Mouse (Mus musculus) hindbrain, embryonic 12.5 days (tissue): ENCODE data around the gene Col4a2. TPM values are rescaled to one million over a fixed set of nuclear protein-coding genes. Genes with fewer than 3 reads are reported as not detected.
"Not testable (repeated sequence)": the region's sequence is repeated elsewhere in the genome, so short reads cannot be mapped to it uniquely, and the experiment has no call there.

Experiments
- ATAC-seq: fragments of 200-750 bp; cut with Nextera tagmentation; 2 replicates; pipeline ENCODE4 v1.8.0; 2017; ENCODE audit warnings: moderate TSS enrichment; ENCODE audit not compliant: low FRiP score
- H3K27ac ChIP-seq: fragments of 300-500 bp; sonication (generic); 2 replicates; pipeline ENCODE4 v1.5.1; 2016; ENCODE audit warnings: mild to moderate bottlenecking
- H3K27me3 ChIP-seq: fragments of 300-500 bp; sonication (generic); 2 replicates; pipeline ENCODE4 v1.6.1; 2016; ENCODE audit warnings: mild to moderate bottlenecking
- H3K36me3 ChIP-seq: fragments of 300-500 bp; sonication (generic); 2 replicates; pipeline ENCODE4 v1.6.1; 2016; ENCODE audit warnings: mild to moderate bottlenecking
- H3K4me1 ChIP-seq: fragments of 300-500 bp; sonication (generic); 2 replicates; pipeline ENCODE4 v1.6.1; 2016
- H3K4me2 ChIP-seq: fragments of 300-500 bp; sonication (generic); replicated peaks from 2 replicates; pipeline ENCODE4 v1.6.1; 2016; ENCODE audit warnings: mild to moderate bottlenecking
- H3K4me3 ChIP-seq: fragments of 300-500 bp; sonication (generic); 2 replicates; pipeline ENCODE4 v1.5.1; 2016; ENCODE audit warnings: mild to moderate bottlenecking
- H3K9ac ChIP-seq: fragments of 300-500 bp; sonication (generic); 2 replicates; pipeline ENCODE4 v1.6.1; 2016; ENCODE audit warnings: mild to moderate bottlenecking, moderate library complexity
- H3K9me3 ChIP-seq: fragments of 300-500 bp; sonication (generic); replicated peaks from 2 replicates; pipeline ENCODE4 v1.6.1; 2016; ENCODE audit warnings: mild to moderate bottlenecking
- WGBS: fragments of 180-500 bp; shearing (Covaris S2); methylation state at CpG from one replicate; pipeline ENCODE4 v1.1.7; 2016; 5-methylcytosine and 5-hydroxymethylcytosine counted together
- polyA plus RNA-seq: library from polyadenylated mRNA; unstranded; fragments of >200 nt; fragmentation: Nextera tagmentation; extraction: Ambion mirVana; gene quantifications from 2 replicates; pipeline ENCODE4 v1.2.1, GENCODE M21; 2016

Col4a2 gene
- polyA plus RNA-seq, 1 experiment from 2014 or later: 74.6 TPM

DNA sequence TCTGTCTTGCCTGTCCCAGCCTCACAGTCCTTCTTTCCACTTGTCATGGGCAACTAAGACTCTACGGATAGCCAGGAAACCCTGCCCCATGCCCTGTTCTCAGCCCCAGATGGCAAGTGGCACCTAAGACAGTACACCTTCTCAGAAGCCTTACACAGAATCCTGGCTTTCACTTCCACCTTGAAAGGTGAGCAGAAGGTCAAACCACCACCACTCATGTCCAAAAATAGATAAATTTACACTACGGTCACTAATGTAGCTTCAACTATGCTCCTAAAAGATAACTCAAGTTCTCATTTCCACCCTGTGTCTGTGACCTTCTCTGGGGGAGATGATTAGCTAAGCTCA is 150.9 kb downstream of the Col4a2 start:
- Histone ChIP-seq H3K4me2 (no peak overlapping the region), H3K27ac (no peak overlapping the region), H3K4me3 (no peak overlapping the region), H3K27me3 (no peaks in the 10 kb centered on the region; the same call in 1 of the 2 replicates), H3K36me3 (no peaks in the 10 kb centered on the region), H3K9me3 (no peaks in the 10 kb centered on the region), H3K4me1 (peaks cover 9% of the 10 kb centered on the region), H3K9ac (no peak overlapping the region)
- no peak for ATAC-seq
- WGBS: 91% methylated on average over 2 of the region's 2 CpGs

DNA sequence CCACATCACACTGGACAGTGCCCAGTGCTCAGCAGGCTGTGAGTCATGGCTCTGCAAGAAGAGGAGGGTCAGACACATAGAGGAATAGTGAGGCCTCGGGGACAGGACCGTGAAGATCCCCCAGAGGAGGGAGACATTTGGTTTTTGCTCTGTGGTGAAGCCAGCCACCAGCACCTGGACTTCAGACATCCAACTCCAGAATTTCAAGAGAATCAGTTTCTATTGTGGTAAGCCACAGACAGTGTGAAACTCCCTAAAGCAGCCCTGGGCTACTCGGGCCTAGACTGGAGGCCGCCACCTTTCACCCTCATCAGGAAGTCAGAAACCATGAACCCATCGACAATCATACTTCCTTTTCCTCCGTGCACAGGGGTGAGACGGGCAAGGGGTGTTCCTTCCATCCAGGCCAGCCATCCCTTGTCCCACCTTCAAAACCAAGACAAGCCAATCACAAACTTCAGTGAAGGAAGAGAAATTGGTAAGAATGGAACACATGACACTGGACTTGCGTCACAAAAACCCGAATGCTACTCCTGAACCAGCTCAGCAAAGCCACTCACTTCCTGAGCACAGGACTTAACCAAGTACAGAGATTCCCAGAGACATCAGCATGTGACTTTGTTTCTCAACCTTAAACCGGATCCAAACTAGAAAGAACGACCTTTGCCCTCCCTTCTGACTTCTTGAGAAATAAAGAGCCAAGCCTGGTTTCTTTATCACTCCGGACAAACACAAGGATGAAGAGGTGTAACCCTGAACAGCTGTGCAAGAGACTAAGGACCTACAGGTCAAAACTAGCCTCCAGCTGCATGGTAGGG is 151.5 kb downstream of the Col4a2 start:
- ATAC-seq: no peak
- no peaks in the 10 kb centered on the region; the same call in 1 of the 2 replicates for H3K27me3 ChIP-seq
- H3K9ac ChIP-seq: no peak overlapping the region
- no peaks in the 10 kb centered on the region for H3K9me3 ChIP-seq
- H3K36me3 ChIP-seq: no peaks in the 10 kb centered on the region
- peaks cover 4% of the 10 kb centered on the region for H3K4me1 ChIP-seq
- WGBS: 84% methylated on average over 12 of the region's 12 CpGs
- H3K27ac ChIP-seq: no peak overlapping the region
- no peak overlapping the region for H3K4me2 ChIP-seq
- H3K4me3 ChIP-seq: no peak overlapping the region

DNA sequence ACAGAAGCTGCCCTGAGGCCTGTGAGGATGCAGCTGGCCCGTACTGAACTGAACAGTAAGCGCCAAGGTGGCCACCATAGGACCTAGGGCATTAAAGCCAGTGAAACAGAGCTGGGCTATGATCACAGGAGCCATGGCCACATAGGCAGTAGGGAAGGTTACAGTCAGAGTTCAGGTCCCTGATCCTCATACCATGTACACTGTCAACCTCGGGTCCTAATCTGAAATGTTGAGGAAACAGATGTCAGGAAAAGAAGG is 152.0 kb downstream of the Col4a2 start:
- H3K36me3 ChIP-seq: no peaks in the 10 kb centered on the region
- ATAC-seq: no peak
- no peaks in the 10 kb centered on the region; the same call in 1 of the 2 replicates for H3K27me3 ChIP-seq
- H3K9me3 ChIP-seq: no peaks in the 10 kb centered on the region
- WGBS: 79% methylated on average over 3 of the region's 3 CpGs
- H3K4me1 ChIP-seq: peaks cover 2% of the 10 kb centered on the region; the same call in 1 of the 2 replicates
- no peak overlapping the region for H3K27ac ChIP-seq
- no peak overlapping the region for H3K9ac ChIP-seq
- no peak overlapping the region for H3K4me2 ChIP-seq
- H3K4me3 ChIP-seq: no peak overlapping the region

DNA sequence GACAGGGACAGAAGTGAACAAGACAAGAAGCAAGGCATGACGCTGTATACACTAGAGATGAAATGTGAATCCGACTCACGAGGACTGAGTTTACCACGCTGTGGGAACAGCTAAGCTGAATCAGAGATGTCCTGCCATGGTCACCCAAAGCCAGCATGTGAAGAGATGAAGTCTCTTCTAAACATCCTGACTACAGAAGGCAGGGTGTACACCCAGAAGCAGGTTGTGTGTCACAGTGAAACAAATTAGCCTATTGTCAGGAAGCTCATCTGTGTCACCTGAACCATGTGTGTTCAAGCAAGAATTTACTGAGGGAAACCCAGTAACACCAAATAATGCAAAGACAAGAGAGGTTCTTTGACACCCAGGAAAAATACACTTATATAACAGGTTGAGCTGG is 153.0 kb downstream of the Col4a2 start:
- Histone ChIP-seq H3K4me3 (no peak overlapping the region), H3K4me2 (no peak overlapping the region), H3K4me1 (peaks cover 2% of the 10 kb centered on the region; the same call in 1 of the 2 replicates), H3K27me3 (no peaks in the 10 kb centered on the region; the same call in 1 of the 2 replicates), H3K9ac (no peak overlapping the region), H3K27ac (no peak overlapping the region), H3K36me3 (no peaks in the 10 kb centered on the region), H3K9me3 (no peaks in the 10 kb centered on the region)
- no peak for ATAC-seq
- 91% methylated on average over 4 of the region's 4 CpGs for WGBS

DNA sequence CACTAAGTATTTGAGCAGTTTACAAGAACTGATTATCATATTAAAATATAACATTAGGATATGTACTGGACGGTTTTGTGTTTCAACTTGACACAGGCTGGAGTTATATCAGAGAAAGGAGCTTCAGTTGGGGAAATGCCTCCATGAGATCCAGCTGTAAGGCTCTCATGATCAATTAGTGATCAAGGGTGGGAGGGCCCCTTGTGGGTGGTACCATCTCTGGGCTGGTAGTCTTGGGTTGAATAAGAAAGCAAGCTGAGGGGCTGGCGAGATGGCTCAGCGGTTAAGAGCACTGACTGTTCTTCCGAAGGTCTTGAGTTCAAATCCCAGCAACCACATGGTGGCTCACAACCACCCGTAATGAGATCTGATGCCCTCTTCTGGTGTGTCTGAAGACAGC is 153.9 kb downstream of the Col4a2 start:
- H3K4me3 ChIP-seq: not testable (repeated sequence)
- 79% methylated on average over 5 of the region's 5 CpGs for WGBS

DNA sequence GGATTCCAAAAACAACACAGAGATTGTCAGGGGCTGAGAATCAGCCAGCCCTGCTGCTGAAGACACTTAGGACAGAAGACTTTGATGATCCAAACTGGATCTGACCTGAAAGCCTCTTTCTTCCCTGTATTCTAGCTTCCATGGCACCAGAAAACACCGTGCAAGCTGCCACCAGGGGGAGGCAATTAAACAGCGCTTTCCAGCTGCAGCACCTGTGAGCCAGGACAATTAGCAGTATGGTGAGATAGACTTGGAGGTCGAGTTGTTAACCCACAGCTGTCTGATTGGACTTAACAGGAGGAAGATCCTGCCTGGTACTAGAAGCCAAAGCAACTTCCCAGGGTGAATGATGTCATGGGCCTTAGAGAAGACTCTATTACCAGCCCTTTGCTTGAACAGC is 156.5 kb downstream of the Col4a2 start:
- Histone ChIP-seq H3K4me1 (peaks cover 6% of the 10 kb centered on the region; the same call in 1 of the 2 replicates), H3K27ac (no peak overlapping the region), H3K9ac (no peak overlapping the region), H3K4me3 (no peak overlapping the region), H3K9me3 (no peaks in the 10 kb centered on the region), H3K36me3 (no peaks in the 10 kb centered on the region), H3K4me2 (no peak overlapping the region), H3K27me3 (peaks cover 23% of the 10 kb centered on the region)
- ATAC-seq: no peak
- WGBS: 12% methylated on average over 3 of the region's 3 CpGs

More for the DNA sequence above, 153.9 kb downstream of the Col4a2 start:
- ATAC-seq, H3K4me1 ChIP-seq, H3K27ac ChIP-seq, H3K36me3 ChIP-seq, H3K4me2 ChIP-seq, H3K9ac ChIP-seq, H3K9me3 ChIP-seq, H3K27me3 ChIP-seq: not testable (repeated sequence)

DNA sequence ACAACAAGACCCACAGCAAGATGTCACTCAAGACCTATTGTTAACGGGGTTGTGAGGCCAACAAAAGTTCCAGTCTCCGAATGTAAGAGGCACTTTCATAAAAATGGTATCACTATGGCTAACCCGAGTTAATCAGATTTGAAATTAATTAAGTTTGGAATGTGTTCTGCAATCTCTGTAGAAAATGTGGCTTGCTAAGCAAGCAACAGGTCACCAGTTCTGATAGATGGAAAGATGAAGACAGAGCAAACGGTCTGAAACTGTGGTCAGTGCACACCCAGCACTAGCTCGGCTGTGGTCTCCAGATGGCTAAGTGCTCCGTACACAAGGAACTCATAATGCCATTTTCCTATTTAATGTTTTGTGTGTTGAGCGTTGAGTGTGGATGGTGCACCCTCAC is 158.1 kb downstream of the Col4a2 start:
- Histone ChIP-seq H3K9me3 (no peaks in the 10 kb centered on the region), H3K27me3 (peaks cover 39% of the 10 kb centered on the region), H3K36me3 (no peaks in the 10 kb centered on the region), H3K9ac (no peak overlapping the region), H3K27ac (no peak overlapping the region), H3K4me3 (no peak overlapping the region), H3K4me2 (no peak overlapping the region), H3K4me1 (peaks cover 9% of the 10 kb centered on the region; the same call in 1 of the 2 replicates)
- WGBS: 75% methylated on average over 7 of the region's 7 CpGs
- no peak for ATAC-seq

DNA sequence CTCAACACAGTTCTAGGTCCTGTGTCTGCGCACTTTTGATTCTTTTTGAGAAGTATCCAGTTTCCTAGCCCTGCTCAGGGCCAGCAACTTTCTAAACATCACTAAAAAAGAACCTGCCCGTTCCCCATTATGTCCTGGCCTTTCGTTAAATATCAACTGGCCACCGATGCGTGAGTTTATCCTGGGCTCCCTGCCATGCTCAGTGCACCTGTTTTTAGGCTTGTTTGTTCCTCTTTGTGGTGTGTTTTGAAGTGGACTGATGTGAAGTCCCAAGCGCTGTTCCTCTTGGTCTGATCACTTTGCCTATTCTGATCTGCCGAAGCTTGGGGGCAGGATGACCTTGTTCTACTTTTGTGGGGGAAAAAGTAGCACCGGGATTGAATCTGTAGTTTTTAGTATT is 158.7 kb downstream of the Col4a2 start:
- Histone ChIP-seq H3K4me1 (peaks cover 10% of the 10 kb centered on the region; the same call in 1 of the 2 replicates), H3K36me3 (no peaks in the 10 kb centered on the region), H3K9me3 (no peaks in the 10 kb centered on the region), H3K27ac (no peak overlapping the region), H3K9ac (no peak overlapping the region), H3K4me3 (no peak overlapping the region), H3K4me2 (no peak overlapping the region), H3K27me3 (peaks cover 45% of the 10 kb centered on the region)
- no peak for ATAC-seq
- WGBS: 42% methylated on average over 8 of the region's 8 CpGs

DNA sequence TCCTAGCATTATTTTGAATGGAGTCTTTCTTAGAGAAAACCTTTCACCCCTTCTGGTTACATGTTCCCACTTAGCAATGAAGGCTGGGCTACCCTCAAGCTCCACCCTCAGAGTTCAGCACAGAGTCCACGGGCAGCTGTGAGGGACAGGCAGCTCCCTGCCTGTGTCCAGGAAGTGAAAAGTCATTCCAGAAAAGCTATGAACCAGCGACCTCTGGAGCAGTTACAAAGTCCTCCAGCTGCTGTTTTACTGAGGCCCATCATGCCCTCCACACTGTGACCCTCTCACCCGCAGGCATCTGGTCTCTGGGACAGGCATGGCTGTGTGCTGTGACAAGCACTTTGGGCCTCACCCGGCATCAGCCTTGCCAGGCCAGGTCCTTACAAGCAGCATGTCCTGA is 160.5 kb downstream of the Col4a2 start:
- ATAC-seq: no peak
- WGBS: 34% methylated on average over 4 of the region's 4 CpGs
- peaks cover 62% of the 10 kb centered on the region for H3K27me3 ChIP-seq
- no peak overlapping the region for H3K4me3 ChIP-seq
- H3K9me3 ChIP-seq: no peaks in the 10 kb centered on the region
- H3K4me2 ChIP-seq: no peak overlapping the region
- no peak overlapping the region for H3K9ac ChIP-seq
- H3K4me1 ChIP-seq: peaks cover 22% of the 10 kb centered on the region
- no peaks in the 10 kb centered on the region for H3K36me3 ChIP-seq
- no peak overlapping the region for H3K27ac ChIP-seq

DNA sequence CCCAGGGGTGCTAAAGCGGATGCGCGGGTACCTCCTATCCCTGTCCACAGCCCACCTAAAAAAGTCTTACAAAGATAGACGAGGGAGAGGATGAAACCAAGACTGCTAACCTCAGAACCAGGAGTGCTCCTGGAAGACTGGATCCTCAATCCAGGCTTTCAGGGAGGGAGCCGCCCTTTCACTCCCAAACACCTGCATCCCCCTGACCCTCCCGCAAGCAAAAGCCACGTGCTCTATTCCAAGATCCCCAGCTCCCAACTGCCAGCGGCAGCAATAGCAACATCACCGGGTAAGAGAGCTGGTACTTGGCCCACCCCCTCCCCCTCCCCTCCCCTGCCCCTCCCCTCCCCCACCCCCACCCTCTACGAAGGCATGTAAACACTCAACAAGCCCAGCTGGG is 162.8 kb downstream of the Col4a2 start:
- Histone ChIP-seq H3K4me3 (no peak overlapping the region), H3K4me2 (no peak overlapping the region), H3K27me3 (peaks cover 86% of the 10 kb centered on the region), H3K4me1 (peaks cover 25% of the 10 kb centered on the region), H3K36me3 (no peaks in the 10 kb centered on the region), H3K9ac (no peak overlapping the region), H3K9me3 (no peaks in the 10 kb centered on the region), H3K27ac (no peak overlapping the region)
- ATAC-seq: no peak
- WGBS: 7% methylated on average over 9 of the region's 10 CpGs

DNA sequence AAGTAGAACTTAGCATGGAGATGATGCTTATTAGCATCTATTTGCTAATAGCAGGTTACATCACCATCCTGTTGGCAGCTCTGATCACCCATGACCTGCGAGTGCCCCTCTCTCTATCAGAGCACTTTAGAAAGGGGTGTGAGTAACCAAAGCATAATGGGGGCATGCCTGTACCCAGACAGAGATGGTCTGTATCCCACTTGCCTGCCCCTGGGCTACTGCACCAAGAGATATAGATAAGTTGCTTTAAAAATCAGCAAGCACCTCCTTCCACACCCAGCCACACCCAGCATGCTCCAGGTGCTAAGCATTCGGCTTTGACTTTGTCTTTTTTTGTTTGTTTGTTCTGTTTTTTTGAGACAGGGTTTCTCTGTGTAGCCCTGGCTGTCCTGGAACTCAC is 163.3 kb downstream of the Col4a2 start:
- Histone ChIP-seq H3K9ac (no peak overlapping the region), H3K27ac (no peak overlapping the region), H3K27me3 (peaks cover 89% of the 10 kb centered on the region), H3K4me3 (no peak overlapping the region), H3K36me3 (no peaks in the 10 kb centered on the region), H3K9me3 (no peaks in the 10 kb centered on the region), H3K4me1 (peaks cover 25% of the 10 kb centered on the region), H3K4me2 (no peak overlapping the region)
- ATAC-seq: no peak
- WGBS: 17% methylated on average over 2 of the region's 2 CpGs

DNA sequence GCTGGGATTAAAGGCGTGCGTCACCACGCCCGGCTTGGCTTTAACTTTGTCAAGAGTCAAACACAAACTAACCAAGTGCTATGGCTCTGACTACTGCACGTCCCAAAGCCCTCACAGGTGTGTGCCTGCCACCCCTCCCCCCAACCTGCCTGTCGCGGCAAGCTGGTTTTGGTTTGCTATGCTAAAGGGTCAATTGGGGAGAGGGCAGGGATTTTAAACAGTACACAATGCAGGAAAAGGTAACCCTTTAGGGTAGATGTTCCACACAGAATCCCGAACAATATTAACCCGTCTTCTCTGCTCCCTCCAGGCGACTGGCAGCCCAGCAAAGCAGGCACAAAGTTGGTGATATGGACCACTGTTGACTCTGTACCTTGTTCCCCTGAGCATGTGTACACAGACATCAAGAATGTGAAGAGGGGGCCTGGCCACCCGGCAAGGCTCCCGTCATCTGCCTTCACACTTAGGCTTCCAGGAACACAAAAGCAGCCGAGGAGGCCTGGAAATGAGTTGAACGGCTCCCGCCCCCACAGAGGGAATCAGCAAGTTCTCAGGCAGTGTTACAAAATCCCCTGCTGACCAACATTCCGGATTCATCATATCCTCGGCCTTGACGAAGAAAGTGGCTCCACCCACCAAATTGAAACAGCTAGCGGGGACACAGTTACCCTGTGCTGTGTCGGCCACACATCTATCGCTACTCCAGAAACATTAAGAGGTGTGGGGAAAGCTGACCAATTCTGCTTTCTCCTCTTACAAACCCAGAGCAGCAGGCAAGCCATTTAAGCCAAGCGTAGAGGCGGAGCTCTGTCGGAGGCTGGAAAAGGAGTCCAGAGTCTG is 164.0 kb downstream of the Col4a2 start:
- H3K27me3 ChIP-seq: peaks cover 87% of the 10 kb centered on the region
- no peaks in the 10 kb centered on the region for H3K36me3 ChIP-seq
- peaks cover 25% of the 10 kb centered on the region for H3K4me1 ChIP-seq
- WGBS: 5% methylated on average over 24 of the region's 24 CpGs
- H3K9ac ChIP-seq: no peak overlapping the region
- no peak for ATAC-seq
- H3K4me2 ChIP-seq: peak overlapping the region; percentile 79
- H3K27ac ChIP-seq: no peak overlapping the region
- no peaks in the 10 kb centered on the region for H3K9me3 ChIP-seq
- no peak overlapping the region; the same call in 1 of the 2 replicates for H3K4me3 ChIP-seq
